Mouse (Mus musculus): Measurements from ENCODE around the gene Gm44579. TPM values are rescaled to one million over a fixed set of nuclear protein-coding genes. Genes with fewer than 3 reads are reported as not detected.

Gene Gm44579
- total RNA-seq, 2 experiments from 2014 or later: not detected

GRCm38 (mm10) chr15:98140809-98141208, 80.0 kb downstream of the Gm44579 start:
- ATAC-seq (replicated peaks; ENCODE audit: low FRiP score, poor library complexity, severe bottlenecking): no peak

- ATAC-seq (replicated peaks; ENCODE audit: low FRiP score, poor library complexity, severe bottlenecking): no peak
Measured at GRCm38 (mm10) chr15:98139763-98140162, 81.0 kb downstream of the Gm44579 start.

- ATAC-seq (replicated peaks; ENCODE audit: low FRiP score, poor library complexity, severe bottlenecking): no peak
Measured at GRCm38 (mm10) chr15:98136871-98137270, 83.9 kb downstream of the Gm44579 start.

Other genes with a start within 250 kb of the Gm44579 start
- not detected in 2 replicates for gene Col2a1, start 216.3 kb downstream of the Gm44579 start, total RNA-seq (2015; ENCODE audit: low replicate concordance)
- not detected in 2 replicates for gene Col2a1, start 216.3 kb downstream of the Gm44579 start, total RNA-seq (2017; ENCODE audit: low replicate concordance)
- gene Pfkm, start 128.4 kb downstream of the Gm44579 start, total RNA-seq (2015; ENCODE audit: low replicate concordance): 0.58 and 4.0 TPM in 2 replicates
- gene Pfkm, start 128.4 kb downstream of the Gm44579 start, total RNA-seq (2017; ENCODE audit: low replicate concordance): 6.4 and 6.7 TPM in 2 replicates
- gene Senp1, start 127.2 kb downstream of the Gm44579 start, total RNA-seq (2015; ENCODE audit: low replicate concordance): 20.9 and 23.2 TPM in 2 replicates
- gene Senp1, start 127.2 kb downstream of the Gm44579 start, total RNA-seq (2017; ENCODE audit: low replicate concordance): 20.1 and 22.3 TPM in 2 replicates
- 11.3 and 11.7 TPM in 2 replicates for gene Asb8, start 55.4 kb downstream of the Gm44579 start, total RNA-seq (2015; ENCODE audit: low replicate concordance)
- 7.7 and 11.2 TPM in 2 replicates for gene Asb8, start 55.4 kb downstream of the Gm44579 start, total RNA-seq (2017; ENCODE audit: low replicate concordance)
- not detected in 2 replicates for gene Ccdc184, start 53.8 kb downstream of the Gm44579 start, total RNA-seq (2015; ENCODE audit: low replicate concordance)
- not detected in 2 replicates for gene Ccdc184, start 53.8 kb downstream of the Gm44579 start, total RNA-seq (2017; ENCODE audit: low replicate concordance)
- gene Olfr288, start 25.4 kb downstream of the Gm44579 start, total RNA-seq (2015; ENCODE audit: low replicate concordance): not detected in 2 replicates
- gene Olfr288, start 25.4 kb downstream of the Gm44579 start, total RNA-seq (2017; ENCODE audit: low replicate concordance): not detected in 2 replicates
- not detected in 2 replicates for gene Olfr287, start 79 bp upstream of the Gm44579 start, total RNA-seq (2015; ENCODE audit: low replicate concordance)
- gene Olfr287, start 79 bp upstream of the Gm44579 start, total RNA-seq (2017; ENCODE audit: low replicate concordance): not detected in 2 replicates
- gene Olfr286, start 13.5 kb upstream of the Gm44579 start, total RNA-seq (2015; ENCODE audit: low replicate concordance): not detected in 2 replicates
- gene Olfr286, start 13.5 kb upstream of the Gm44579 start, total RNA-seq (2017; ENCODE audit: low replicate concordance): not detected in 2 replicates
- not detected in 2 replicates for gene H1fnt, start 36.3 kb upstream of the Gm44579 start, total RNA-seq (2015; ENCODE audit: low replicate concordance)
- not detected in 2 replicates for gene H1fnt, start 36.3 kb upstream of the Gm44579 start, total RNA-seq (2017; ENCODE audit: low replicate concordance)
- not detected in 2 replicates for gene Zfp641, start 75.2 kb upstream of the Gm44579 start, total RNA-seq (2015; ENCODE audit: low replicate concordance)
- 0.17 and 0.56 TPM in 2 replicates for gene Zfp641, start 75.2 kb upstream of the Gm44579 start, total RNA-seq (2017; ENCODE audit: low replicate concordance)
- not detected in 2 replicates for gene Olfr285, start 96.4 kb upstream of the Gm44579 start, total RNA-seq (2015; ENCODE audit: low replicate concordance)
- not detected in 2 replicates for gene Olfr285, start 96.4 kb upstream of the Gm44579 start, total RNA-seq (2017; ENCODE audit: low replicate concordance)
- not detected in 2 replicates for gene Olfr284, start 120.0 kb upstream of the Gm44579 start, total RNA-seq (2015; ENCODE audit: low replicate concordance)
- gene Olfr284, start 120.0 kb upstream of the Gm44579 start, total RNA-seq (2017; ENCODE audit: low replicate concordance): not detected in 2 replicates
- not detected in 2 replicates for gene Olfr283, start 160.0 kb upstream of the Gm44579 start, total RNA-seq (2015; ENCODE audit: low replicate concordance)
- not detected in 2 replicates for gene Olfr283, start 160.0 kb upstream of the Gm44579 start, total RNA-seq (2017; ENCODE audit: low replicate concordance)
- not detected in 2 replicates for gene Olfr282, start 210.2 kb upstream of the Gm44579 start, total RNA-seq (2015; ENCODE audit: low replicate concordance)
- gene Olfr282, start 210.2 kb upstream of the Gm44579 start, total RNA-seq (2017; ENCODE audit: low replicate concordance): not detected in 2 replicates
- gene Olfr281, start 231.6 kb upstream of the Gm44579 start, total RNA-seq (2015; ENCODE audit: low replicate concordance): not detected in 2 replicates
- gene Olfr281, start 231.6 kb upstream of the Gm44579 start, total RNA-seq (2017; ENCODE audit: low replicate concordance): not detected in 2 replicates
- gene OR5BS1P, start 248.9 kb upstream of the Gm44579 start, total RNA-seq (2015; ENCODE audit: low replicate concordance): not detected in 2 replicates
- gene OR5BS1P, start 248.9 kb upstream of the Gm44579 start, total RNA-seq (2017; ENCODE audit: low replicate concordance): not detected in 2 replicates